Mouse (Mus musculus): ENCODE measurements around the gene Tstd1. TPM values are rescaled to one million over a fixed set of nuclear protein-coding genes. Genes with fewer than 3 reads are reported as not detected.

Tstd1 gene
- polyA plus RNA-seq (2012; fragmentation: generic; extraction: Trizol) = 0.66 TPM
- long read RNA-seq, experiment 1, partial matches to known transcripts = 0 of 1 reads
- long read RNA-seq, experiment 1, other reads (novel, unspliced or antisense) = 0 of 1 reads
- long read RNA-seq, experiment 2 = 0 reads

- H3ac ChIP-seq (ENCODE audit: control insufficient read depth, insufficient read length, low read depth) = no peak within 1 kb of the TSS
- H3K27me3 ChIP-seq (ENCODE audit: control insufficient read depth, insufficient read depth, insufficient read length) = no peaks in the 10 kb centered on the region
- peaks cover 33% of the 10 kb centered on the region for H3K36me3 ChIP-seq (ENCODE audit: control insufficient read depth, insufficient read depth)
- H3K79me3 ChIP-seq (ENCODE audit: low read depth) = peaks cover 10% of the 10 kb centered on the region
- no peak within 1 kb of the TSS for H3K4me3 ChIP-seq (ENCODE audit: insufficient read depth, poor library complexity, severe bottlenecking)
- H3K79me2 ChIP-seq (ENCODE audit: control insufficient read depth, insufficient read depth) = peaks cover 18% of the 10 kb centered on the region
- no peak for TF ChIP-seq FOSL1 (IDR thresholded peaks at IDR 0.05; ENCODE audit: insufficient read depth, low read length, poor library complexity, severe bottlenecking)
- no peak for TF ChIP-seq USF1 (IDR thresholded peaks at IDR 0.05; ENCODE audit: low read depth)
Observed at GRCm38 (mm10) chr1:171418660-171419059, at the start of gene Tstd1. Gene Tstd1, plus strand, starts transcription at chr1:171418872.

GRCm38 (mm10) chr1:171369845-171370556, 48.7 kb upstream of the Tstd1 start, which contains the start of gene Nectin4:
Gene Nectin4, plus strand, starts transcription at chr1:171370099.
- no peaks in the 10 kb centered on the region for H3K79me3 ChIP-seq (ENCODE audit: low read depth)
- H3K27me3 ChIP-seq (ENCODE audit: control insufficient read depth, insufficient read depth, insufficient read length) = no peaks in the 10 kb centered on the region
- H3ac ChIP-seq (ENCODE audit: control insufficient read depth, insufficient read length, low read depth) = no peak within 1 kb of the TSS
- no peak for TF ChIP-seq MYOG (IDR thresholded peaks at IDR 0.05; ENCODE audit: control insufficient read depth, extremely low read depth, insufficient read length)
- no peak for TF ChIP-seq CTCF (IDR thresholded peaks at IDR 0.05; ENCODE audit: control insufficient read depth, insufficient read depth, insufficient read length)
- no peak for TF ChIP-seq USF1 (IDR thresholded peaks at IDR 0.05; ENCODE audit: low read depth)
- TF ChIP-seq FOSL1 (IDR thresholded peaks at IDR 0.05; ENCODE audit: insufficient read depth, low read length, poor library complexity, severe bottlenecking) = no peak
- TF ChIP-seq MYOD1 (IDR thresholded peaks at IDR 0.05; ENCODE audit: control insufficient read depth, insufficient read length, low read depth) = no peak
- no peak for TF ChIP-seq MAX (IDR thresholded peaks at IDR 0.05)
- no peak for TF ChIP-seq CEBPB (IDR thresholded peaks at IDR 0.05; ENCODE audit: low read depth)
- no peak within 1 kb of the TSS for H3K4me3 ChIP-seq (ENCODE audit: insufficient read depth, poor library complexity, severe bottlenecking)
- no peaks in the 10 kb centered on the region for H3K36me3 ChIP-seq (ENCODE audit: control insufficient read depth, insufficient read depth)
- H3K79me2 ChIP-seq (ENCODE audit: control insufficient read depth, insufficient read depth) = no peaks in the 10 kb centered on the region

GRCm38 (mm10) chr1:171372880-171373279, 45.8 kb upstream of the Tstd1 start:
- Histone ChIP-seq H3K79me2 (ENCODE audit: control insufficient read depth, insufficient read depth) (no peaks in the 10 kb centered on the region), H3ac (ENCODE audit: control insufficient read depth, insufficient read length, low read depth) (no peak overlapping the region), H3K27me3 (ENCODE audit: control insufficient read depth, insufficient read depth, insufficient read length) (no peaks in the 10 kb centered on the region), H3K79me3 (ENCODE audit: low read depth) (no peaks in the 10 kb centered on the region), H3K36me3 (ENCODE audit: control insufficient read depth, insufficient read depth) (no peaks in the 10 kb centered on the region), H3K4me3 (ENCODE audit: insufficient read depth, poor library complexity, severe bottlenecking) (no peak overlapping the region)
- TF ChIP-seq MYOD1 (IDR thresholded peaks at IDR 0.05; ENCODE audit: control insufficient read depth, insufficient read length, low read depth) (no peak), USF1 (IDR thresholded peaks at IDR 0.05; ENCODE audit: low read depth) (no peak), CTCF (IDR thresholded peaks at IDR 0.05; ENCODE audit: control insufficient read depth, insufficient read depth, insufficient read length) (no peak), MYOG (IDR thresholded peaks at IDR 0.05; ENCODE audit: control insufficient read depth, extremely low read depth, insufficient read length) (no peak), CEBPB (IDR thresholded peaks at IDR 0.05; ENCODE audit: low read depth) (no peak), FOSL1 (IDR thresholded peaks at IDR 0.05; ENCODE audit: insufficient read depth, low read length, poor library complexity, severe bottlenecking) (no peak), MAX (IDR thresholded peaks at IDR 0.05) (no peak)

- no peak overlapping the region for H3ac ChIP-seq (ENCODE audit: control insufficient read depth, insufficient read length, low read depth)
- H3K79me2 ChIP-seq (ENCODE audit: control insufficient read depth, insufficient read depth) = no peaks in the 10 kb centered on the region
- H3K4me3 ChIP-seq (ENCODE audit: insufficient read depth, poor library complexity, severe bottlenecking) = no peak overlapping the region
- H3K79me3 ChIP-seq (ENCODE audit: low read depth) = no peaks in the 10 kb centered on the region
- TF ChIP-seq MAX (IDR thresholded peaks at IDR 0.05) (no peak), MYOD1 (IDR thresholded peaks at IDR 0.05; ENCODE audit: control insufficient read depth, insufficient read length, low read depth) (no peak), USF1 (IDR thresholded peaks at IDR 0.05; ENCODE audit: low read depth) (no peak), FOSL1 (IDR thresholded peaks at IDR 0.05; ENCODE audit: insufficient read depth, low read length, poor library complexity, severe bottlenecking) (no peak), CTCF (IDR thresholded peaks at IDR 0.05; ENCODE audit: control insufficient read depth, insufficient read depth, insufficient read length) (no peak), MYOG (IDR thresholded peaks at IDR 0.05; ENCODE audit: control insufficient read depth, extremely low read depth, insufficient read length) (no peak), CEBPB (IDR thresholded peaks at IDR 0.05; ENCODE audit: low read depth) (no peak)
- H3K36me3 ChIP-seq (ENCODE audit: control insufficient read depth, insufficient read depth) = no peaks in the 10 kb centered on the region
- H3K27me3 ChIP-seq (ENCODE audit: control insufficient read depth, insufficient read depth, insufficient read length) = no peaks in the 10 kb centered on the region
Observed at GRCm38 (mm10) chr1:171373946-171374345, 44.7 kb upstream of the Tstd1 start.

- Histone ChIP-seq H3K27me3 (ENCODE audit: control insufficient read depth, insufficient read depth, insufficient read length) (no peaks in the 10 kb centered on the region), H3ac (ENCODE audit: control insufficient read depth, insufficient read length, low read depth) (no peak overlapping the region), H3K79me2 (ENCODE audit: control insufficient read depth, insufficient read depth) (no peaks in the 10 kb centered on the region), H3K4me3 (ENCODE audit: insufficient read depth, poor library complexity, severe bottlenecking) (no peak overlapping the region), H3K79me3 (ENCODE audit: low read depth) (no peaks in the 10 kb centered on the region), H3K36me3 (ENCODE audit: control insufficient read depth, insufficient read depth) (no peaks in the 10 kb centered on the region)
- TF ChIP-seq MAX (IDR thresholded peaks at IDR 0.05) = no peak
- TF ChIP-seq CTCF (IDR thresholded peaks at IDR 0.05; ENCODE audit: control insufficient read depth, insufficient read depth, insufficient read length) = no peak
- TF ChIP-seq USF1 (IDR thresholded peaks at IDR 0.05; ENCODE audit: low read depth) = no peak
- TF ChIP-seq CEBPB (IDR thresholded peaks at IDR 0.05; ENCODE audit: low read depth) = peak; percentile 88
- no peak for TF ChIP-seq MYOG (IDR thresholded peaks at IDR 0.05; ENCODE audit: control insufficient read depth, extremely low read depth, insufficient read length)
Observed at GRCm38 (mm10) chr1:171375646-171376097, 43.0 kb upstream of the Tstd1 start.
